Mouse (Mus musculus): ENCODE data around the gene Klra17. TPM values are rescaled to one million over a fixed set of nuclear protein-coding genes. Genes with fewer than 3 reads are reported as not detected.
"Not testable (repeated sequence)": the region's sequence is repeated elsewhere in the genome, so short reads cannot be mapped to it uniquely, and the experiment has no call there.

Klra17 gene
- polyA plus RNA-seq (2012; rRNA removed): not detected in 2 replicates

DNA sequence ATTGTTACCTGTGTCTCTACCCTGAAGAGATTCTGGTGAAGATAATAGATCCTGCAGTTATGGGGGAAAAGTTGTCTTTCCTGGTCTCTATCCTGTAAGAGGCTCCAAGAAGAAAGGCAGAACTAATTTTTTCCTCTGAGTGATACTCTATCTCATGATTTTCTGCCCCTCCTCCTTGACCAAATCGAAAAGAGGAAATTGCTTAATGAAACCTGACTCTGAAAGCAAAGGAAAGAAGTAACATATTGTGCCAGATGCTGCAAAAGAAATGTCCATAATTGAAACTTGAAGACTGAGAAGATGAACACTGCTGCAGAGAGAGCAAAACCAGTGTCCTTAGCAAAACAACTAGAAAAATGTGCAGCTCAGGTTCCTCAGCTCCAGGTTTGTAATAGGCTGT, at the start of gene Klra17:
Klra17 (minus strand) TSS at position 124 of the 400 bp plus-strand sequence.
- Histone ChIP-seq H3K27ac (ENCODE audit: insufficient read depth, low read length) (no peak within 1 kb of the TSS), H3K4me3 (ENCODE audit: insufficient read depth, low read length) (no peak within 1 kb of the TSS), H3K4me1 (ENCODE audit: control insufficient read depth, insufficient read depth, low read length) (no peaks in the 10 kb centered on the region)
- TF ChIP-seq CTCF (IDR thresholded peaks at IDR 0.05; ENCODE audit: extremely low read depth, insufficient read depth, low read length): no peak
- no peak for TF ChIP-seq POLR2A (IDR thresholded peaks at IDR 0.05; ENCODE audit: extremely low read depth, insufficient read depth, low read length)

DNA sequence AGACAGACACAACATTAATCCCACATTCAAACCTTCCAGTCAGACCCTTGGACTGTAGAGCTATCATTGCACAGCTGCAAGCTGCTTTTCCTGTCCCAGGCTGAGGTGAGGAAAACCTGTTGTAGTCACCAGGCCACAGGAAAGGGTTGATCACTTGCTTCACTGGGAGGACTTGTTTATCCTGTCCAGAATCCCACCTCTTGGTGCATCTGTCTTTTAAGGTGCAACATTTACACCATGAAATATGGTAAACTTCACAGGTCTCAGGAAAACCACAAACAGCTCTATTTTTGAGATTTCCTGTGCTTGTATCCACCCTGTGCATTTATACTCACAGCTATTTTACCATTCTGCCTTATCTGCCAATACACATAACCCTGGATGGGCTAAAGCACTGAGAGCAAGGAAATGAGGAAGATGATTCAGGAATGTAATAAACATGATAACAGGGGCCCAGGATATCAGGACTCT, 41.0 kb upstream of the Klra17 start, which contains the start of gene Klra5:
Klra5 (minus strand) TSS at position 175 of the 471 bp plus-strand sequence.
- not testable (repeated sequence) for H3K4me3 ChIP-seq (ENCODE audit: insufficient read depth, low read length); H3K27ac ChIP-seq (ENCODE audit: insufficient read depth, low read length); H3K4me1 ChIP-seq (ENCODE audit: control insufficient read depth, insufficient read depth, low read length)

GRCm38 (mm10) chr6:129916996-129917395, 40.5 kb upstream of the Klra17 start:
- H3K27ac ChIP-seq (ENCODE audit: insufficient read depth, low read length): no peak overlapping the region
- no peak overlapping the region for H3K4me3 ChIP-seq (ENCODE audit: insufficient read depth, low read length)
- TF ChIP-seq POLR2A (IDR thresholded peaks at IDR 0.05; ENCODE audit: extremely low read depth, insufficient read depth, low read length): no peak
- TF ChIP-seq CTCF (IDR thresholded peaks at IDR 0.05; ENCODE audit: extremely low read depth, insufficient read depth, low read length): no peak
- H3K4me1 ChIP-seq (ENCODE audit: control insufficient read depth, insufficient read depth, low read length): no peaks in the 10 kb centered on the region

GRCm38 (mm10) chr6:129882525-129882924, 6.1 kb upstream of the Klra17 start:
- no peak overlapping the region for H3K4me3 ChIP-seq (ENCODE audit: insufficient read depth, low read length)
- H3K4me1 ChIP-seq (ENCODE audit: control insufficient read depth, insufficient read depth, low read length): no peaks in the 10 kb centered on the region
- TF ChIP-seq CTCF (IDR thresholded peaks at IDR 0.05; ENCODE audit: extremely low read depth, insufficient read depth, low read length) (no peak), POLR2A (IDR thresholded peaks at IDR 0.05; ENCODE audit: extremely low read depth, insufficient read depth, low read length) (no peak)
- H3K27ac ChIP-seq (ENCODE audit: insufficient read depth, low read length): no peak overlapping the region

GRCm38 (mm10) chr6:129862349-129862748, 14.1 kb downstream of the Klra17 start, which contains the start of gene Gm17631:
TSS of gene Gm17631 (plus strand) at chr6:129862649.
- H3K4me3 ChIP-seq (ENCODE audit: insufficient read depth, low read length); H3K27ac ChIP-seq (ENCODE audit: insufficient read depth, low read length); H3K4me1 ChIP-seq (ENCODE audit: control insufficient read depth, insufficient read depth, low read length): not testable (repeated sequence)

DNA sequence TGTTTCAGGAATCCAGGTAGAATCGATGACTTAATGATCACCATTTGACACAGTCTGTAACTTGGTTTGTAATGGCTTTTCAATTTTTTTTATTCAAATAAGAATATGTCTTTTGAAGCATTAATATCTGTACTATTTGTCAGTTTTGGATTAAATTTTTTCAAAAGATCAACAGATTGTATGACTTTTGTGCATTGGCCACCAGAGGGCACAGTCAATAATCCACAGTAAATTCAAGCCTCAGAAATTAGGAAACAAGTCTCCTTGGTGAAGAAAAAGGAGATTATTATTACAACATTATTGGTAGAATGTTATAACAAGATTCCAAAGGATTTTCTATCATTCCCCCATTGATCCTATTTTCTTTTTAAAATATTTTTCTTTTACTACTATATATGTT, 50.9 kb downstream of the Klra17 start:
- Histone ChIP-seq H3K27ac (ENCODE audit: insufficient read depth, low read length) (no peak overlapping the region), H3K4me1 (ENCODE audit: control insufficient read depth, insufficient read depth, low read length) (no peaks in the 10 kb centered on the region)
- TF ChIP-seq CTCF (IDR thresholded peaks at IDR 0.05; ENCODE audit: extremely low read depth, insufficient read depth, low read length) (no peak), POLR2A (IDR thresholded peaks at IDR 0.05; ENCODE audit: extremely low read depth, insufficient read depth, low read length) (no peak)

GRCm38 (mm10) chr6:129824004-129824403, 52.5 kb downstream of the Klra17 start:
- Histone ChIP-seq H3K27ac (ENCODE audit: insufficient read depth, low read length) (no peak overlapping the region), H3K4me1 (ENCODE audit: control insufficient read depth, insufficient read depth, low read length) (no peaks in the 10 kb centered on the region), H3K4me3 (ENCODE audit: insufficient read depth, low read length) (no peak overlapping the region)
- no peak for TF ChIP-seq POLR2A (IDR thresholded peaks at IDR 0.05; ENCODE audit: extremely low read depth, insufficient read depth, low read length)
- no peak for TF ChIP-seq CTCF (IDR thresholded peaks at IDR 0.05; ENCODE audit: extremely low read depth, insufficient read depth, low read length)

More for the DNA sequence above, 50.9 kb downstream of the Klra17 start:
- no peak overlapping the region for H3K4me3 ChIP-seq (ENCODE audit: insufficient read depth, low read length)

- no peaks in the 10 kb centered on the region for H3K4me1 ChIP-seq (ENCODE audit: control insufficient read depth, insufficient read depth, low read length)
- no peak overlapping the region for H3K27ac ChIP-seq (ENCODE audit: insufficient read depth, low read length)
- H3K4me3 ChIP-seq (ENCODE audit: insufficient read depth, low read length): no peak overlapping the region
- TF ChIP-seq CTCF (IDR thresholded peaks at IDR 0.05; ENCODE audit: extremely low read depth, insufficient read depth, low read length) (no peak), POLR2A (IDR thresholded peaks at IDR 0.05; ENCODE audit: extremely low read depth, insufficient read depth, low read length) (no peak)
Observed at GRCm38 (mm10) chr6:129817731-129818130, 58.7 kb downstream of the Klra17 start.

GRCm38 (mm10) chr6:129784170-129784569, 92.3 kb downstream of the Klra17 start, which contains the start of gene Gm156:
TSS of gene Gm156 (minus strand) at chr6:129784270.
- H3K4me1 ChIP-seq (ENCODE audit: control insufficient read depth, insufficient read depth, low read length); H3K4me3 ChIP-seq (ENCODE audit: insufficient read depth, low read length); H3K27ac ChIP-seq (ENCODE audit: insufficient read depth, low read length): not testable (repeated sequence)

Other genes starting within 250 kb of the Klra17 start
- gene Klrc3, start 233.3 kb downstream of the Klra17 start, polyA plus RNA-seq (2012; rRNA removed): not detected in 2 replicates
- gene Klrc2, start 216.0 kb downstream of the Klra17 start, polyA plus RNA-seq (2012; rRNA removed): 0.04 TPM in 1 of 2 replicates, not detected in the other
- gene Klrc1, start 197.7 kb downstream of the Klra17 start, polyA plus RNA-seq (2012; rRNA removed): not detected in 2 replicates
- gene Klri1, start 159.5 kb downstream of the Klra17 start, polyA plus RNA-seq (2012; rRNA removed): not detected in 2 replicates
- gene Klri2, start 136.2 kb downstream of the Klra17 start, polyA plus RNA-seq (2012; rRNA removed): 0.02 TPM in 2 replicates
- gene Gm156, start 92.4 kb downstream of the Klra17 start, polyA plus RNA-seq (2012; rRNA removed): not detected in 2 replicates
- not detected in 2 replicates for gene Gm17631, start 14.0 kb downstream of the Klra17 start, polyA plus RNA-seq (2012; rRNA removed)
- gene Klra5, start 41.0 kb upstream of the Klra17 start, polyA plus RNA-seq (2012; rRNA removed): not detected in 2 replicates
- gene Klra6, start 150.3 kb upstream of the Klra17 start, polyA plus RNA-seq (2012; rRNA removed): not detected in 2 replicates
- not detected in 2 replicates for gene Klra4, start 190.6 kb upstream of the Klra17 start, polyA plus RNA-seq (2012; rRNA removed)